Comparison of ENCODE assay signal across 14 mouse cellular contexts in genomic region chr12:98270810-98271566, GRCm38 (mm10). TPM values are rescaled to one million over a fixed set of nuclear protein-coding genes. Genes with fewer than 3 reads are reported as not detected.
DNase-seq lines count a peak whose midpoint lies in the region; ATAC-seq and TF ChIP-seq lines count a peak whose summit lies in the region.
"Had no signal": no experiment of that assay in that cellular context is flagged by ENCODE, and none has a peak within 500 bp of the region (broad histone marks: within the 10 kb centered on the region; RNA-seq: fewer than 3 reads in every experiment).

No protein-coding gene starts in this region.

- TF ChIP-seq CTCF in lung, embryonic 14.5 days (IDR thresholded peaks at IDR 0.05; ENCODE audit: low read depth) = no peak
- TF ChIP-seq CTCF in lung, adult 2 months (IDR thresholded peaks at IDR 0.05; ENCODE audit: insufficient read depth, low read length) = no peak
- no peak for TF ChIP-seq CTCF in bone marrow, adult 2 months (IDR thresholded peaks at IDR 0.05; ENCODE audit: control insufficient read depth, insufficient read depth, low read length)

- H3K27ac ChIP-seq in heart, embryonic 13.5 days (replicated peaks) = no peak overlapping the region
- H3K27ac ChIP-seq in heart, embryonic 11.5 days (ENCODE audit: low read depth, low read length) = no peak overlapping the region
- H3K27ac ChIP-seq in lung, embryonic 14.5 days (ENCODE audit: low read depth) = no peak overlapping the region
- H3K27ac ChIP-seq in bone marrow, adult 2 months (ENCODE audit: control insufficient read depth, insufficient read depth, low read depth, low read length, poor library complexity) = no peak overlapping the region
- H3K27ac ChIP-seq: heart, embryonic 10.5 days; neural tube, embryonic 15.5 days had no signal

- H3K4me2 ChIP-seq in heart, embryonic 13.5 days = peak overlapping the region; percentile 54
- no peak overlapping the region; the same call in 1 of the 2 replicates for H3K4me2 ChIP-seq in heart, embryonic 11.5 days
- peak overlapping the region; percentile 53 for H3K4me2 ChIP-seq in lung, embryonic 14.5 days

- WGBS in heart, embryonic 13.5 days = 63% methylated on average over 12 of the region's 12 CpGs
- 53% methylated on average over 12 of the region's 12 CpGs for WGBS in heart, embryonic 11.5 days (ENCODE audit: insufficient replicate concordance)
- whole genome bisulfite sequencing in lung, embryonic 14.5 days = 26% methylated on average over 12 of the region's 12 CpGs
- 30% methylated on average over 12 of the region's 12 CpGs for WGBS in lung, adult 2 months
- WGBS in bone marrow, adult 2 months = 8% methylated on average over 12 of the region's 12 CpGs

- no peak for DNase-seq in lung, embryonic 14.5 days
- no peak for DNase-seq in lung, adult 2 months
- DNase-seq in naive thymus-derived CD4-positive, alpha-beta T cell, adult 2 months (ENCODE audit: low read depth) = peak; percentile 47
- DNase-seq in neural tube, embryonic 10.5 days (ENCODE audit: extremely low spot score, low spot score) = no peak
- DNase-seq: cerebellum, adult 9-10 months; right cerebral cortex, adult 18-20 months had no signal

- no peaks in the 10 kb centered on the region for H3K36me3 ChIP-seq in heart, embryonic 13.5 days
- H3K36me3 ChIP-seq in heart, embryonic 11.5 days (ENCODE audit: control insufficient read depth, insufficient read depth, low read length) = no peaks in the 10 kb centered on the region
- H3K36me3 ChIP-seq in lung, embryonic 14.5 days (ENCODE audit: insufficient read depth) = no peaks in the 10 kb centered on the region
- H3K36me3 ChIP-seq: heart, embryonic 10.5 days; neural tube, embryonic 15.5 days had no signal

- TF ChIP-seq POLR2A in lung, adult 2 months (IDR thresholded peaks at IDR 0.05; ENCODE audit: borderline replicate concordance, extremely low read depth, low read depth, low read length) = no peak
- no peak for TF ChIP-seq POLR2A in bone marrow, adult 2 months (IDR thresholded peaks at IDR 0.05; ENCODE audit: borderline replicate concordance, control insufficient read depth, low read depth, low read length)

- H3K4me1 ChIP-seq in heart, embryonic 13.5 days = no peaks in the 10 kb centered on the region
- no peaks in the 10 kb centered on the region for H3K4me1 ChIP-seq in heart, embryonic 11.5 days (ENCODE audit: control insufficient read depth, insufficient read depth, low read length)
- H3K4me1 ChIP-seq in lung, embryonic 14.5 days (ENCODE audit: insufficient read depth) = no peaks in the 10 kb centered on the region
- H3K4me1 ChIP-seq in lung, adult 2 months (ENCODE audit: control insufficient read depth, insufficient read depth, low read length) = no peaks in the 10 kb centered on the region
- H3K4me1 ChIP-seq in bone marrow, adult 2 months (ENCODE audit: control insufficient read depth, insufficient read depth, low read length) = peaks cover 9% of the 10 kb centered on the region
- H3K4me1 ChIP-seq: neural tube, embryonic 15.5 days had no signal

- no peaks in the 10 kb centered on the region for H3K27me3 ChIP-seq in heart, embryonic 13.5 days (replicated peaks)
- no peaks in the 10 kb centered on the region for H3K27me3 ChIP-seq in heart, embryonic 11.5 days (ENCODE audit: control insufficient read depth, insufficient read depth, low read length)
- no peaks in the 10 kb centered on the region for H3K27me3 ChIP-seq in lung, embryonic 14.5 days (ENCODE audit: insufficient read depth, low read length)
- H3K27me3 ChIP-seq: neural tube, embryonic 15.5 days had no signal

- peak overlapping the region; percentile 7 for H3K4me3 ChIP-seq in heart, embryonic 13.5 days
- H3K4me3 ChIP-seq in heart, embryonic 11.5 days (ENCODE audit: low read depth, low read length) = no peak overlapping the region
- peak overlapping the region; percentile 13; the same call in 1 of the 2 replicates for H3K4me3 ChIP-seq in lung, embryonic 14.5 days (ENCODE audit: low read depth, low read length)
- no peak overlapping the region for H3K4me3 ChIP-seq in lung, adult 2 months (replicated peaks; ENCODE audit: extremely low read depth, low read depth, low read length)
- peak overlapping the region; percentile 14 for H3K4me3 ChIP-seq in bone marrow, adult 2 months (replicated peaks; ENCODE audit: control insufficient read depth, low read depth, low read length)
- H3K4me3 ChIP-seq: heart, embryonic 10.5 days; neural tube, embryonic 15.5 days had no signal

- ATAC-seq in heart, embryonic 13.5 days (ENCODE audit: extremely low read depth, insufficient number of reproducible peaks, low FRiP score, low TSS enrichment) = no peak
- no peak; the same call in 1 of the 2 replicates for ATAC-seq in heart, embryonic 11.5 days (replicated peaks; ENCODE audit: insufficient number of reproducible peaks, low FRiP score, low TSS enrichment)
- ATAC-seq in lung, embryonic 14.5 days (ENCODE audit: insufficient read depth) = no peak
- ATAC-seq in activated CD4-positive, CD25-positive, alpha-beta regulatory T cell, adult 4 months = no peak
- ATAC-seq: midbrain, embryonic 16.5 days had no signal

- no peak overlapping the region for H3K9ac ChIP-seq in heart, embryonic 13.5 days
- H3K9ac ChIP-seq in heart, embryonic 11.5 days (ENCODE audit: low read depth, low read length) = no peak overlapping the region
- no peak overlapping the region for H3K9ac ChIP-seq in lung, embryonic 14.5 days
- H3K9ac ChIP-seq: neural tube, embryonic 15.5 days had no signal

- H3K9me3 ChIP-seq in heart, embryonic 13.5 days = no peaks in the 10 kb centered on the region
- no peaks in the 10 kb centered on the region for H3K9me3 ChIP-seq in heart, embryonic 11.5 days (replicated peaks; ENCODE audit: control insufficient read depth, low read length)
- H3K9me3 ChIP-seq in lung, embryonic 14.5 days (ENCODE audit: low read depth, low read length) = no peaks in the 10 kb centered on the region
- H3K9me3 ChIP-seq: heart, embryonic 10.5 days; neural tube, embryonic 15.5 days had no signal

RNA-seq across cellular contexts. Expression of gene Gpr65, which starts 2.6 kb away (rescaled TPM):
- 0.82 and 0.91 TPM in 2 replicates for polyA plus RNA-seq in heart, embryonic 13.5 days (2015; fragmentation: Nextera tagmentation; extraction: Ambion mirVana)
- polyA plus RNA-seq in heart, embryonic 11.5 days (2014; fragmentation: Nextera tagmentation; extraction: Ambion mirVana) = 0.42 and 0.48 TPM in 2 replicates
- 0.84 and 1.9 TPM in 2 replicates for polyA plus RNA-seq in lung, embryonic 14.5 days (2014; fragmentation: Nextera tagmentation; extraction: Ambion mirVana)
- 1.1 and 1.6 TPM in 2 replicates for polyA plus RNA-seq in lung, adult 2 months (2012; rRNA removed)
- 7.7 and 14.1 TPM in 2 replicates for polyA plus RNA-seq in bone marrow, adult 2 months (2011; ENCODE audit: insufficient read depth, insufficient read length, low replicate concordance, missing spikeins)
- polyA plus RNA-seq in activated CD4-positive, CD25-positive, alpha-beta regulatory T cell, adult 4 months (2017; shearing (Covaris generic)) = 10 to 100 TPM; 46.6 to 48.4 TPM
- polyA plus RNA-seq: C2C12 had no signal

RNA-seq across cellular contexts. Expression of gene Galc, which starts 11.7 kb away (rescaled TPM):
- polyA plus RNA-seq in heart, embryonic 13.5 days (2015; fragmentation: Nextera tagmentation; extraction: Ambion mirVana) = 6.0 and 6.2 TPM in 2 replicates
- 6.8 and 9.5 TPM in 2 replicates for polyA plus RNA-seq in heart, embryonic 11.5 days (2014; fragmentation: Nextera tagmentation; extraction: Ambion mirVana)
- polyA plus RNA-seq in lung, embryonic 14.5 days (2014; fragmentation: Nextera tagmentation; extraction: Ambion mirVana) = 10.5 and 10.6 TPM in 2 replicates
- polyA plus RNA-seq in lung, adult 2 months (2012; rRNA removed) = 8.6 and 16.2 TPM in 2 replicates
- 2.2 and 7.5 TPM in 2 replicates for polyA plus RNA-seq in bone marrow, adult 2 months (2011; ENCODE audit: insufficient read depth, insufficient read length, low replicate concordance, missing spikeins)
- 1 to 10 TPM; 1.2 to 2.8 TPM for polyA plus RNA-seq in activated CD4-positive, CD25-positive, alpha-beta regulatory T cell, adult 4 months (2017; shearing (Covaris generic))

Comparison
In these comparisons a context has a peak if more than half of its experiments do, and no peak if none do; other contexts are left out.
1. H3K4me3 ChIP-seq: peak in heart, embryonic 13.5 days (single experiment), lung, embryonic 14.5 days (single experiment) and bone marrow, adult 2 months (single experiment); none in heart, embryonic 11.5 days (single experiment) and lung, adult 2 months (single experiment).